Mouse (Mus musculus) heart, postnatal 4 days (tissue): ENCODE data around the gene Zfp14. TPM values are rescaled to one million over a fixed set of nuclear protein-coding genes. Genes with fewer than 3 reads are reported as not detected.
A peak's percentile ranks its signal among the peaks of the same experiment; 100 is the strongest.

Experiments used
- DNase-seq: peaks from one replicate; pipeline ENCODE4 v3.0.0; 2021
- total RNA-seq, 2 experiments: library from RNA; stranded (reverse); gene quantifications; 2 replicates each; pipeline ENCODE4 v1.2.3; 2021

Gene Zfp14
- 1 to 10 TPM; 1.8 to 2.1 TPM for total RNA-seq

- peak; percentile 89 for DNase-seq
Observed at GRCm38 (mm10) chr7:30050882-30051548, at the start of gene Zfp14. Gene Zfp14, minus strand, starts transcription at chr7:30051380.

GRCm38 (mm10) chr7:30099297-30099696 lies 48.1 kb upstream of the Zfp14 start:
- DNase-seq, result peak; percentile 21

GRCm38 (mm10) chr7:30095551-30096125 lies 44.5 kb upstream of the Zfp14 start:
- DNase-seq, result no peak

GRCm38 (mm10) chr7:30094646-30095429 lies 43.7 kb upstream of the Zfp14 start, which contains the start of gene Zfp260:
Gene Zfp260, plus strand, starts transcription at chr7:30094777.
- peak; percentile 92 for DNase-seq

GRCm38 (mm10) chr7:30093918-30094415 lies 42.8 kb upstream of the Zfp14 start:
- DNase-seq, result no peak

- DNase-seq, result no peak
Observed at GRCm38 (mm10) chr7:30092666-30093065, 41.5 kb upstream of the Zfp14 start.

GRCm38 (mm10) chr7:30090970-30091585 lies 39.9 kb upstream of the Zfp14 start:
- no peak for DNase-seq

- peak; percentile 97 for DNase-seq
Observed at GRCm38 (mm10) chr7:30090092-30090969, 39.2 kb upstream of the Zfp14 start, which contains the start of the genes Gm26920 and Zfp566. Gene Gm26920, minus strand, starts transcription at chr7:30090410. Gene Zfp566, minus strand, starts transcription at chr7:30090527.

GRCm38 (mm10) chr7:30089405-30089804 lies 38.2 kb upstream of the Zfp14 start:
- no peak for DNase-seq

- DNase-seq, result no peak
Observed at GRCm38 (mm10) chr7:30086524-30086923, 35.3 kb upstream of the Zfp14 start.

GRCm38 (mm10) chr7:30072146-30073028 lies 21.2 kb upstream of the Zfp14 start, which contains the start of gene Zfp82:
Gene Zfp82, minus strand, starts transcription at chr7:30072900.
- peak; percentile 82 for DNase-seq

GRCm38 (mm10) chr7:30064622-30065021 lies 13.4 kb upstream of the Zfp14 start:
- DNase-seq, result no peak

- peak; percentile 21 for DNase-seq
Observed at GRCm38 (mm10) chr7:30062478-30062877, 11.3 kb upstream of the Zfp14 start.

GRCm38 (mm10) chr7:30060341-30060740 lies 9.2 kb upstream of the Zfp14 start:
- no peak for DNase-seq

- DNase-seq, result no peak
Observed at GRCm38 (mm10) chr7:30053591-30053990, 2.4 kb upstream of the Zfp14 start.

GRCm38 (mm10) chr7:30048126-30048525 lies 3.1 kb downstream of the Zfp14 start:
- no peak for DNase-seq

GRCm38 (mm10) chr7:30044354-30044753 lies 6.8 kb downstream of the Zfp14 start:
- DNase-seq, result no peak

GRCm38 (mm10) chr7:30034331-30034730 lies 16.8 kb downstream of the Zfp14 start:
- DNase-seq, result no peak

- DNase-seq, result no peak
Observed at GRCm38 (mm10) chr7:30031379-30031778, 19.8 kb downstream of the Zfp14 start.

- no peak for DNase-seq
Observed at GRCm38 (mm10) chr7:30030677-30031076, 20.5 kb downstream of the Zfp14 start.
